Mouse (Mus musculus) yolk sac, embryonic 10.5 days (tissue): Measurements from ENCODE around the gene Olfr802.

ENCODE experiments used
- DNase-seq: peaks from one replicate; pipeline ENCODE4 v3.0.0-alpha.2; 2017; ENCODE audit warnings: low spot score

Gene Olfr802

GRCm38 (mm10) chr10:129688069-129688468 lies at the start of gene Olfr802:
TSS of gene Olfr802 (minus strand) at chr10:129688169.
- DNase-seq: no peak

- DNase-seq: no peak
Measured at GRCm38 (mm10) chr10:129729275-129729674, 41.3 kb upstream of the Olfr802 start, which contains the start of gene Olfr805. TSS of gene Olfr805 (minus strand) at chr10:129729375.

DNA sequence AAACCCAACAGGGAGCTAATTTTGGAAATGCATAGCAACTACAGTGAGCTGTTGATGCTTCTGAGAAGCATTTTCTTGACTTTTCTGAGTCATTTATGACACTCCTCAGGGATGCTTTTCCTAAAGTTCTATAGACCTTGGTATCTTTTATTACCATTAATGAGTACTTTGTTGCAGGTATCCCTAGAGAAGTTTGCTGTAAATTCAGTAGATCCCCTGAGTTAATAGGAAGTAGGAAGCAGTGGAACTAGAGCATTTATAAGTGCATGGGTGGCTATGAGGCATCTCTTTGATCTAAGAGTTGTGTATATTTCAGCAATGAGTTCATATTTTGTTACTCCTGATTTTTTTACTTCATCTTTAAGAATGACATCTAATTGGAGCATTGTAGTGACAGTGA lies 14.9 kb upstream of the Olfr802 start, which contains the start of gene Olfr804:
Gene Olfr804 (plus strand): TSS at position 301 of the 400 bp plus-strand sequence.
- DNase-seq: no peak

DNA sequence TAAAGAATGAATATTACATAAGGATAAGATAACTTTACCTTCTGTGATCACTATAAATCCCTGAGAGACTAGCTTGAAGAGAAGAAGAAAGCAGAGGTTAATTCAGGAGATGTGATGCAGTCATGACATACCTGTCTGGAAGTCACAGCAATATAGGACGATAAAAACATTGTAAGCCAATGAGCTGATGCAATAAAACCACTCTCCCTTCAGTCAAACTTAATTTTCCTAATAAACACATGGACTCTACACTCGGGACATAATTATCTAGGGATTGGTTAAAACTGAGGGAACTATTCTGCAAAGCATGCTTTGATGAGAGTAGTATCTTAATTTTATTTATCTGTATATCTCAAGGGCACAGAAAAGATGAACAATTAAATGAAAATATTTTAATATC lies 6.2 kb upstream of the Olfr802 start, which contains the start of gene Olfr803:
Gene Olfr803 (minus strand): TSS at position 101 of the 400 bp plus-strand sequence.
- DNase-seq: no peak

DNA sequence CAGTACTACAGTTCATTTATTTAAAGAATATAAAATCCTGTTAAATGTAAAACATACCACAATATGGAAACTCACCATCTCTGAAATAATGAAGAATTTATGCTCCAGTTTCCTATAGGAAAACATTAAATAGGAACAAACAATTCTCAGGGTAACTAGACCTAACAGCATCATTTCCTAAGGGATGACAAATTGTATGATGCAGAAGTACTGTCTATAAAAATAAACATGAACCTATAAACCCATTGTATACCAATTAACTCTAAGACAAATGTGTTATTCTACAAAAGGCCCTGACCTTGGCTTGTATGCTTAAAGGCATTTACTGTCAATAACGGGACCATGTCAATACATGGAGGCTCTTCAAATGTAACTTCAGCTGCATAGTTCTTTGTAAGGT lies 14.2 kb downstream of the Olfr802 start, which contains the start of gene Olfr801:
Gene Olfr801 (minus strand): TSS at position 101 of the 400 bp plus-strand sequence.
- no peak for DNase-seq

DNA sequence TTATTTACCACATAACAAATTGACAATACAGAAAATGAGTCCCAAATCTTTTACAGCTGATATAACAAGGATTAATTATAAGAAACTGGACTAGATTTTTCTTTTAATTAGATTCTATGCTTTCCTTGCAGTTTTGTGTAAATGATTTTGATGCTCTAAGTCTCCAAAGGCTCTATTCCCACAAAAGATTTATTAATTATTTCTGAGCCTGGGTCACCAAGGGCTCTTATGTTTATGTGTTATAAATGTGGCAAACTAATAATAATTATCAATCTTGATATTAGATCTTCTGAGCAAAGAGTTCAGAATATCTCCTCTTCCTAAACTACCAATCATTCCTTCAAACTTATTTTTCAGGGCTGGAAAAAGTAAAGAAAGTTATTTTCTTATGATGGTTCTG lies 30.6 kb downstream of the Olfr802 start, which contains the start of gene Olfr800:
Gene Olfr800 (plus strand): TSS at position 301 of the 400 bp plus-strand sequence.
- no peak for DNase-seq

DNA sequence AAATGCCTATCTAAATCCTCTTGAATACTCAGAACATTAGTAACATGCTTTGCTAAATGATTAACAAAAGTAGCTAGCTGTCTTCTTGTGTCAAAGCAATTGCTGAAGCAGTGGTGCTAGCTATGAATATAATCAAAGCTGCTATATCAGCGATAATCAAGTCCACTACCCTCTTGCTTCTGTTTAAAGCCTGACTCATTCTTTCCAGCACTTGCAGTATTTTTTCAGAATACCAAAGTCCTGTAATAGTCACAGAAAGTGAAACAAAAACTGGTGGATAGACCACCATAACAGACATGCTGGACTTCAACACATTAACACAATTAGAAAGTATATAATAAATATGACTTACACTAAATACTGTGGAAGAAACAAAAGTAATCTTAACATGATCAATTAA lies 36.2 kb downstream of the Olfr802 start:
- no peak for DNase-seq

GRCm38 (mm10) chr10:129637184-129637583 lies 50.8 kb downstream of the Olfr802 start, which contains the start of gene Olfr799:
TSS of gene Olfr799 (plus strand) at chr10:129637484.
- no peak for DNase-seq

- no peak for DNase-seq
Measured at GRCm38 (mm10) chr10:129627834-129628233, 60.1 kb downstream of the Olfr802 start, which contains the start of gene Olfr798. TSS of gene Olfr798 (minus strand) at chr10:129627934.
